Mouse (Mus musculus) cerebellum, adult 2 months (tissue): ENCODE measurements at regions not wholly inside any gene's neighbourhood (a gene's known extent, or its start where the extent isn't known, plus 50 kb on each side); places are given as distances from the start of the nearest gene placed in this dataset.

Source experiments
- CTCF ChIP-seq: fragments of 200-500 bp; IDR thresholded peaks from 2 replicates; pipeline ENCODE4 v1.5.1; 2011; ENCODE audit warnings: low read depth, mild to moderate bottlenecking, control low read depth, low read length, moderate library complexity, borderline replicate concordance; ENCODE audit not compliant: insufficient read depth
- POLR2A ChIP-seq: fragments of 200-500 bp; IDR thresholded peaks from 2 replicates; pipeline ENCODE4 v1.6.1; 2011; ENCODE audit warnings: low read length, control low read depth, borderline replicate concordance; ENCODE audit not compliant: insufficient read depth

DNA sequence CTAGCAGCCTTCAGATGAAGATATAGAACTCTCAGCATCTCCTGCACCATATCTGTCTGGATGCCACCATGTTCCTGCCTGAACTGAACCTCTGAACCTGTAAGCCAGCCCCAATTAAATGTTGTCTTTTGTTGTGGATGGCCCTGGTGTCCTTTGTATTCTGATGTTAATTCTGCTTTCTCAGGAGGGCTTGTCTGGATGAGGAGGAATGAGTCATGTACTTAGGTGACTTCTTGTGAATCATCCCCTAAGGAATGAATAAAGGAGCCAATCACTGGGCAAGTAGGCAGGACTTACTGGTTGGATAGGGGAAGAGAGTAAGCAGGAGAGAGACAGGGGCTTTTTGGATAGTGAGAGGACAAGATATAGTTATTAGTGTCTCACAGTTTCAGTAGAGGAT, 70.0 kb downstream of the Tmem270 start:
- TF ChIP-seq POLR2A, result no peak
- TF ChIP-seq CTCF, result no peak
